Mouse (Mus musculus) embryonic fibroblast, embryonic 13.5 days (primary cell): ENCODE data around the gene Gtf2h3.
A peak's percentile ranks its signal among the peaks of the same experiment; 100 is the strongest.

ENCODE experiments used
- CTCF ChIP-seq: IDR thresholded peaks from 2 replicates; pipeline ENCODE4 v1.5.1; 2011; ENCODE audit warnings: mild to moderate bottlenecking, control low read depth, low read length, moderate library complexity, borderline replicate concordance; ENCODE audit not compliant: insufficient read depth
- POLR2A ChIP-seq: IDR thresholded peaks from 2 replicates; pipeline ENCODE4 v1.6.1; 2011; ENCODE audit warnings: low read depth, mild to moderate bottlenecking, control low read depth, low read length, moderate library complexity

DNA sequence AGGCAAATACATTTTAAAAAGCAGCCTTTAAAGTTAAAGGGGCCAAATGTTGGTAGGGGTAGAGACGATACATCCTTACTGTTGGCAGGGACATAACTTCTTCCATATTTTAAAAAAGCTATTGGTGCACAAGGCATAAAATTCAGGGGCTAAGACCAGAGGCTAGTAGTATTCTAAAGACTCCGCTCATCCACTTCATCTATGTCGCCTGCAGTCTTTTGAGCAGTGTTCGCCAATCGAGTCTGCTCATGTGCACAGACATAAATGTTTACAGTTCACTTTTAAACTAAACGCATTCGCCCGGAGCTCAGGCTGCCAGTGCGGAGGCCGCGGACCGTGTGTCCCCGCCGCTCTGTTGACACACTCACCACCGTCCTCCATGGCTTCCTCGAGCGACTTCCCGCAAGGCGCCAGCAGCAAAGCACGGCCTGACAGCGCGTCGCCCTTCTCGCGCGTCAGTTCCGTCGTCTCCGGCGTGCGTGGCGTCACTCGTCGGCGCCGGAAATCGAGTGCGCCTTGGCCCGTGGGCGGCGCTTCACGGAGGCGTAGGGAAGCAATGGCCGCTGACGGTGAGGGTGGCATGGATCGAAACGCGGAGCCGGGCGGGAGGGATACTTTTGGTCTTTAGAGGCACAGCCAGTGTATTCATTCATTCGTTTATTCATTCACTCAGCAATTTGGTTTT lies at the start of gene Gtf2h3, which contains the start of gene Eif2b1:
- no peak for TF ChIP-seq CTCF
- peak; percentile 93 for TF ChIP-seq POLR2A
